Mouse (Mus musculus) midbrain, embryonic 11.5 days (tissue): ENCODE measurements around the gene Frem2. TPM values are rescaled to one million over a fixed set of nuclear protein-coding genes. Genes with fewer than 3 reads are reported as not detected.

ENCODE experiments used
- ATAC-seq: fragments of 200-750 bp; cut with Nextera tagmentation; 2 replicates; pipeline ENCODE4 v1.8.0; 2017; ENCODE audit warnings: moderate TSS enrichment, moderate library complexity; ENCODE audit not compliant: low FRiP score
- DNase-seq: peaks from one replicate; pipeline ENCODE4 v3.0.0; 2015; ENCODE audit warnings: low spot score; ENCODE audit errors: missing footprints
- H3K27ac ChIP-seq: fragments of 300-500 bp; sonication (generic); 2 replicates; pipeline ENCODE4 v1.5.1; 2014; ENCODE audit warnings: low read depth, low read length
- H3K27me3 ChIP-seq: fragments of 300-500 bp; sonication (generic); 2 replicates; pipeline ENCODE4 v1.6.1; 2014; ENCODE audit warnings: mild to moderate bottlenecking, low read length, moderate library complexity, mixed read lengths; ENCODE audit not compliant: control insufficient read depth, insufficient read depth
- H3K36me3 ChIP-seq: fragments of 300-500 bp; sonication (generic); 2 replicates; pipeline ENCODE4 v1.6.1; 2014; ENCODE audit warnings: mild to moderate bottlenecking, low read length, moderate library complexity, mixed read lengths; ENCODE audit not compliant: control insufficient read depth, insufficient read depth
- H3K4me1 ChIP-seq: fragments of 300-500 bp; sonication (generic); 2 replicates; pipeline ENCODE4 v1.6.1; 2014; ENCODE audit warnings: low read length; ENCODE audit not compliant: control insufficient read depth, insufficient read depth
- H3K4me2 ChIP-seq: fragments of 300-500 bp; sonication (generic); 2 replicates; pipeline ENCODE4 v1.6.1; 2014; ENCODE audit warnings: mild to moderate bottlenecking, moderate library complexity
- H3K4me3 ChIP-seq: fragments of 300-500 bp; sonication (generic); 2 replicates; pipeline ENCODE4 v1.5.1; 2014; ENCODE audit warnings: low read depth, low read length
- H3K9ac ChIP-seq: fragments of 300-500 bp; sonication (generic); 2 replicates; pipeline ENCODE4 v1.6.1; 2014; ENCODE audit warnings: low read length
- H3K9me3 ChIP-seq: fragments of 300-500 bp; sonication (generic); 2 replicates; pipeline ENCODE4 v1.6.1; 2016; ENCODE audit warnings: low read length; ENCODE audit not compliant: control insufficient read depth
- WGBS: fragments of 180-500 bp; shearing (Covaris S2); extraction: QIAGEN DNeasy Blood & Tissue Kit; methylation state at CpG from one replicate; pipeline ENCODE4 v1.1.7; 2014; 5-methylcytosine and 5-hydroxymethylcytosine counted together
- polyA plus RNA-seq: library from polyadenylated mRNA; unstranded; fragments of >200 nt; fragmentation: Nextera tagmentation; extraction: Ambion mirVana; gene quantifications from 2 replicates; pipeline ENCODE4 v1.2.1, GENCODE M21; 2014

Gene Frem2
- polyA plus RNA-seq, 1 experiment from 2014 or later = 1.7 TPM

DNA sequence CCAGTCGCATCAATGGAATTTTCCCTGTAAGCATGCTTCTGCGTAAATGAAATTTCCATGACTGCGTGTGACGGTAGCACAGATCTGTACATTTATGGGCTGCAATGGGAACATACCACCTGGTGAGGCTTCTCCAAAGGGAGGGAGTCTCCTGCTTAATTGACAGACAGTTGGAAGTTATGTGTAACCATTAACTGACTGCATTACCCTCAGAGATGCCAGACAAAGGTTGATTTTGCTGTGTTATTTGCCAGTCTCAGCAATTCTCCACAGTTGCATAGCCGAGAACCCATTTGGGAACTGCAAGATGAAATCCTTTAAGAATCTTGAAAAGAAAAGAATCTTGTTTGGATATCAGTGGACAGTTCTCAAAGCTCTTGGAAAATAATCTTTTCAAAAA, 185.1 kb downstream of the Frem2 start:
- no peak overlapping the region for H3K9ac ChIP-seq
- peak; percentile 26 for DNase-seq
- H3K4me1 ChIP-seq = no peaks in the 10 kb centered on the region
- 97% methylated on average over 5 of the region's 5 CpGs for WGBS
- no peak overlapping the region for H3K4me3 ChIP-seq
- H3K27ac ChIP-seq = no peak overlapping the region
- H3K9me3 ChIP-seq = no peaks in the 10 kb centered on the region
- H3K36me3 ChIP-seq = peaks cover 30% of the 10 kb centered on the region
- ATAC-seq = no peak
- H3K27me3 ChIP-seq = no peaks in the 10 kb centered on the region
- no peak overlapping the region for H3K4me2 ChIP-seq

DNA sequence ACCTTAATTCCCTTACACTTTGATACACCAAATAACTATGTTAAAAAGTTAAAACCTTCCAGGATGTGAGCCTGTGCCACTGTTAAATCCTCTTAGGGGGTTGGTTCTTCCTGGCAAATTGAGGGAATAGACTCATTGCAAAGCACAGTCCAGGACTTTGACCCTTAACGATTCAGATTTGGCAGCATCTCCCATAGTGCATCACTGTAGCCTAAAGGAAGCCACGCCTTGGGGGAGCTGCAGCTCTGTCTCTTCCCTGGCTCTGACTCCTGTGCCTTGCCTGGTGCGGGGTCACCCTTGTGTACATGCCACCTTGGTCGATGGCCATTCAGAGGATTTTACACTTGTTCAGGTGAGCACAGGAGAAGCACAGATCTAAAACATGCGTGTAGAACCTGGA, 187.5 kb downstream of the Frem2 start:
- 92% methylated on average over 5 of the region's 5 CpGs for WGBS

DNA sequence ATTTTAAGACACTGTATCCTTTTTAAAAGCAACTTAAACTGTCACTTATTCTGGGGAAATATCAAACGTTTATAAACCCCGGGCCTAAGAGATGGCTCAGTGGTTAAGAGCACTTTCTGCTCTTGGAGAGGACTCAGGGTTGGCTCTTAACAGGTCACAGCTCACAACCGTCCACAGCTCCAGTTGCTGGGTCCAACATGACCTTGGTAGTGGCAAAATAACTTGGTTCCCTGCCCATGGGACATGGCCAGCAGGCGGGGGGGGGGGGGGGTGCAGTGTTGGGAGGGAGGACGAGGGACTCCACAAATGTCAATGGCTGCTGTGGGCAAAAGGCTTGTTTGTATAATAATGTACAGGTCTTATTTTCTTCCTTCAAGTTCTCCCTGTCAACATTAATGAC, 189.8 kb downstream of the Frem2 start:
- no peak overlapping the region for H3K27ac ChIP-seq
- peaks cover 4% of the 10 kb centered on the region; the same call in 1 of the 2 replicates for H3K36me3 ChIP-seq
- no peak overlapping the region for H3K4me3 ChIP-seq
- H3K4me2 ChIP-seq = no peak overlapping the region
- no peak overlapping the region for H3K9ac ChIP-seq
- DNase-seq (no peak), ATAC-seq (no peak)
- H3K27me3 ChIP-seq = no peaks in the 10 kb centered on the region
- 81% methylated on average over 5 of the region's 5 CpGs for WGBS
- H3K9me3 ChIP-seq = no peaks in the 10 kb centered on the region
- peaks cover 14% of the 10 kb centered on the region for H3K4me1 ChIP-seq

More for the DNA sequence above, 187.5 kb downstream of the Frem2 start:
- peaks cover 14% of the 10 kb centered on the region for H3K4me1 ChIP-seq
- no peaks in the 10 kb centered on the region for H3K9me3 ChIP-seq
- no peak for ATAC-seq
- no peak overlapping the region for H3K9ac ChIP-seq
- no peak for DNase-seq
- peaks cover 21% of the 10 kb centered on the region for H3K36me3 ChIP-seq
- H3K4me2 ChIP-seq = no peak overlapping the region
- no peak overlapping the region for H3K27ac ChIP-seq
- H3K27me3 ChIP-seq = no peaks in the 10 kb centered on the region
- H3K4me3 ChIP-seq = no peak overlapping the region

DNA sequence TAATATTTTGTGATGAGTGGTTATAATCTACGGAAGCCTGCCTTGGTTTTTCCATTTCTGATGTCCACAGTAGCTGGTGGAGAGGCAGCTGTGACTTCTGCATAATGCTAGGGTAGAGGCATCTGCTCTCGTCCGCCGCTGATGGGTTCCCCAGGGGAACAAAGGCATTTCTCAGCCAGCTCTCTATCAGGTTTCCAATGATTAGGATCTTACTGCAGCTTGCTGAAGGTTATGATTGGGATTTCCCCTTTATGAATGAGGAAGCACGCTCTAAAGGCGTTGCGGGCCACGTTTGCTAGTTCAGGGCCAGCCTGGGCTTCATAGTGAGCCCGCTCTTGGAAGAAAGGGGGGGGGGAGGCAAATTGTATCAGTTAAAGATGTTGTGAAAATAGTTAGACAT, 190.7 kb downstream of the Frem2 start:
- WGBS = 78% methylated on average over 9 of the region's 9 CpGs
- DNase-seq (no peak), ATAC-seq (no peak)
- no peaks in the 10 kb centered on the region for H3K9me3 ChIP-seq
- H3K36me3 ChIP-seq = no peaks in the 10 kb centered on the region
- H3K27ac ChIP-seq = no peak overlapping the region
- H3K4me2 ChIP-seq = no peak overlapping the region
- no peak overlapping the region for H3K9ac ChIP-seq
- H3K27me3 ChIP-seq = no peaks in the 10 kb centered on the region
- H3K4me3 ChIP-seq = 0 out of 2 replicates have a peak overlapping the region, but pooled peaks have one; percentile 2
- H3K4me1 ChIP-seq = peaks cover 14% of the 10 kb centered on the region

DNA sequence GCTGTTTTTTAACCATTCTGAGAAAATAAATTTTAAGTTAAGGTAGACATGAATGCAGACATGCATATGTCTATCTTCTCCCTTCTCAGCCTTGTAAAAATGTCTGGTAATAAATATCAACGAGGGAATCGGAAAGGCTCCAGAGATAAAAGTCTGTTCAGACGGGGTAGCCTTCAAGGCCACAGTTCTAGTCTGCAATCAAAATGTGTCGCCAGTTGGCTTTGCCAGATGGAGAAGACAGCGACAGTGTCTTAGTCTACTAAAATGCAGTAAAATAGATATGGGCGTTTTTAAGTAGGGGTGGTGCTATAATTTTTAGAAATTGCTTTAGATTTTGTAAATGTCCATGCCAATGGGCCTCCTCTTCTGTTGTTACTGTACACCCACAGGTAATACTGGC, 191.8 kb downstream of the Frem2 start:
- Histone ChIP-seq H3K4me2 (peak overlapping the region; percentile 79), H3K27me3 (no peaks in the 10 kb centered on the region), H3K4me1 (peaks cover 14% of the 10 kb centered on the region), H3K9me3 (no peaks in the 10 kb centered on the region), H3K4me3 (peak overlapping the region; percentile 64), H3K9ac (0 out of 2 replicates have a peak overlapping the region, but pooled peaks have one; percentile 18), H3K36me3 (no peaks in the 10 kb centered on the region), H3K27ac (no peak overlapping the region)
- WGBS = 77% methylated on average over 6 of the region's 6 CpGs
- no peak for ATAC-seq
- DNase-seq = no peak

DNA sequence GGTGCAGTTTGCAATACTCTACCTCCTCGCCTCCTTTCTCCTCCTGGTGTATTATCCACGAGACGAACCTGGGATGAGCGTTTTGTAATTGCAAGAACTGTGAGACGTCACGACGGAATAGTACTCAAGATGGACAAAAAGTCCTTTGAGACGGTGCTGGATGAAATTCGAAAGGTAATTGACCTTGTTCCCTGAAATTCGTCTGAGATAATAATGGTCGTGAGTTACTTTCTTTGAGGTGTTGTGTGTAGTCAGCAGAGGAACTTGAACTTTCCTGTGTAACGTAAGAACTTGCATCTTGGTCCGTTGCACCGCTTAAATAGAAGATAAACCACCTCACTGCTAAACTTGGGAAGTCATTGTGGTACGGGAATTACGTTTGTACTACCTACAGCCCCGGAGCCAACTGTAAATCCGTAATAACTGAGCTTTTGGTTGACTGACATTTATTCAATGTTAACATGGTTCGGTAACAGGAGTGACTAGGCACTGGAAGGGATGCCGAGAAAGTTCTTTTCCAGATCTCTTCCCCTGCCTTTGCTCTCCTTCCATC, 192.9 kb downstream of the Frem2 start:
- Histone ChIP-seq H3K4me2 (peak overlapping the region; percentile 79), H3K27me3 (no peaks in the 10 kb centered on the region), H3K4me1 (peaks cover 14% of the 10 kb centered on the region), H3K36me3 (no peaks in the 10 kb centered on the region), H3K9ac (peak overlapping the region; percentile 95), H3K27ac (no peak overlapping the region; the same call in 1 of the 2 replicates), H3K4me3 (peak overlapping the region; percentile 64), H3K9me3 (no peaks in the 10 kb centered on the region)
- under 1% methylated on average over 20 of the region's 20 CpGs for WGBS
- ATAC-seq (no peak), DNase-seq (peak; percentile 95)

Other genes with a start within 250 kb of the Frem2 start
- gene Nhlrc3, start 194.0 kb downstream of the Frem2 start, polyA plus RNA-seq = 8.7 and 9.7 TPM in 2 replicates
- 20.7 and 24.1 TPM in 2 replicates for gene Proser1, start 193.7 kb downstream of the Frem2 start, polyA plus RNA-seq
- gene Stoml3, start 168.7 kb downstream of the Frem2 start, polyA plus RNA-seq = not detected in 2 replicates
- gene Gm10985, start 187.7 kb upstream of the Frem2 start, polyA plus RNA-seq = not detected in 2 replicates
- 105 and 109 TPM in 2 replicates for gene Ufm1, start 206.5 kb upstream of the Frem2 start, polyA plus RNA-seq